Mouse (Mus musculus): Measurements from ENCODE around the gene Gm1553. TPM values are rescaled to one million over a fixed set of nuclear protein-coding genes. Genes with fewer than 3 reads are reported as not detected.

The Gm1553 gene
- polyA plus RNA-seq (2015; fragmentation: Nextera tagmentation; extraction: Ambion mirVana): not detected in 2 replicates

DNA sequence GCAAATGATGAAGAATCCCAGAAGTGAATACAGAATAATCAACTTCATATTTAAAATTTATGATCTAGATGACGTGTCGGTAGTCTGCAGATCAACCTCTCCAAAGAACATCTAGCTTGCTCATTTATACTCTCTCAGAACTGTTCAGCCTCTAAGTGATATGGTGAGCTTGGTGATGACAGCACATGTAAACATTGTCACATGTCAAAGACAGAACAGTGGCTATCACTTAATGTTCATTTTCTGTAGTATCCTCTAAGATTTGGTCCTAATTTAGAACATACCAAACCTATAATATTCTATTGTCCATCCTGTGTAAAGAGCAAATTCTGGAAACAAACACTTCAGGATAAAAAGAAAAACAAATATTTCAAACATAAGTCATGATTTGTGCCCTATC is at the start of gene Gm1553:
TSS of gene Gm1553 (minus strand) at position 101 of the 400 bp plus-strand sequence.
- no peak for ATAC-seq (ENCODE audit: low read depth)
- WGBS: 92% methylated on average over 2 of the region's 2 CpGs
- no peak within 1 kb of the TSS for H3K9ac ChIP-seq
- H3K27me3 ChIP-seq: no peaks in the 10 kb centered on the region
- no peak within 1 kb of the TSS for H3K27ac ChIP-seq (replicated peaks)
- no peaks in the 10 kb centered on the region for H3K36me3 ChIP-seq
- no peak within 1 kb of the TSS for H3K4me3 ChIP-seq
- no peaks in the 10 kb centered on the region for H3K4me1 ChIP-seq (replicated peaks)
- H3K9me3 ChIP-seq: no peaks in the 10 kb centered on the region
- H3K4me2 ChIP-seq: no peak within 1 kb of the TSS

Other genes with a start within 250 kb of the Gm1553 start
- not detected in 2 replicates for gene 4932415D10Rik, start 176.0 kb downstream of the Gm1553 start, polyA plus RNA-seq (2015; fragmentation: Nextera tagmentation; extraction: Ambion mirVana)
- 16.9 and 18.6 TPM in 2 replicates for gene Gm4924, start 138.4 kb downstream of the Gm1553 start, polyA plus RNA-seq (2015; fragmentation: Nextera tagmentation; extraction: Ambion mirVana)
- 36.8 and 37.1 TPM in 2 replicates for gene 1190007I07Rik, start 130.6 kb upstream of the Gm1553 start, polyA plus RNA-seq (2015; fragmentation: Nextera tagmentation; extraction: Ambion mirVana)
- gene Tdg, start 137.2 kb upstream of the Gm1553 start, polyA plus RNA-seq (2015; fragmentation: Nextera tagmentation; extraction: Ambion mirVana): 195 and 217 TPM in 2 replicates
- 1.3 and 2.1 TPM in 2 replicates for gene Glt8d2, start 198.0 kb upstream of the Gm1553 start, polyA plus RNA-seq (2015; fragmentation: Nextera tagmentation; extraction: Ambion mirVana)
- 42.0 and 42.3 TPM in 2 replicates for gene Hcfc2, start 203.5 kb upstream of the Gm1553 start, polyA plus RNA-seq (2015; fragmentation: Nextera tagmentation; extraction: Ambion mirVana)

Data from neural tube, embryonic 13.5 days (tissue).